Comparison of ENCODE assay signal across 25 mouse cellular contexts in the genomic region with DNA sequence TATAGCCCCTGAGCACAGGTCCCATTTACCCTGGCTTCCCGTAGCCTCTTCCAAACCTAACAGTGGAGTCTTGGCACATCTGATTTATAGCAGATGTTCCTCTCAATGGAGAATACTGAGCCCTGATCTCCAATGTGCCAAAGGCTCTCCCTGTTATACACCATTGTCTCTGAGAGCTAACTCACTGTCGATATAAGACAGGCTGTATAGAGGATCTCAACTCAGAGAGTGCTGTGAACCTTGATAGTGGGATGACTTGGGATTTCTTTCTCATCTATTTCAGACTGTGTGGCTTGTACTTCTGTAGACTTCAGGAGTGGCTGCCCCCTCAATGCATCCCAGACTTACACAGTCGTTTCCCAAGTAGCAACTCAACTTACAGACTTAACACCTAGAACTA. TPM values are rescaled to one million over a fixed set of nuclear protein-coding genes. Genes with fewer than 3 reads are reported as not detected.
"Had no signal": no experiment of that assay in that cellular context is flagged by ENCODE, and none has a peak within 500 bp of the region (broad histone marks: within the 10 kb centered on the region; RNA-seq: fewer than 3 reads in every experiment).

No protein-coding gene starts in this region.

- H3K9ac ChIP-seq: limb, embryonic 15.5 days; liver, embryonic 14.5 days; liver, postnatal 0 days; lung, embryonic 15.5 days; stomach, embryonic 15.5 days had no signal

- H3K4me3 ChIP-seq: limb, embryonic 15.5 days; lung, embryonic 15.5 days; stomach, embryonic 15.5 days had no signal

- ATAC-seq: intestine, postnatal 0 days; liver, postnatal 0 days had no signal

- H3K27ac ChIP-seq: limb, embryonic 15.5 days; liver, embryonic 14.5 days; lung, embryonic 15.5 days; stomach, embryonic 15.5 days had no signal

- H3K9me3 ChIP-seq: limb, embryonic 15.5 days; lung, embryonic 15.5 days; stomach, embryonic 15.5 days had no signal

- H3K4me2 ChIP-seq: limb, embryonic 15.5 days; liver, embryonic 11.5 days; lung, embryonic 15.5 days; midbrain, embryonic 11.5 days; stomach, embryonic 15.5 days had no signal

- H3K36me3 ChIP-seq: lung, embryonic 15.5 days; stomach, embryonic 15.5 days had no signal

- H3K4me1 ChIP-seq: limb, embryonic 15.5 days; stomach, embryonic 15.5 days had no signal

- H3K27me3 ChIP-seq: limb, embryonic 15.5 days; lung, embryonic 15.5 days; stomach, embryonic 15.5 days had no signal

- DNase-seq: kidney, adult 8-10 months; kidney, postnatal 25 days; left cerebral cortex, postnatal 4 days; liver, postnatal 0 days; lung, postnatal 14 days; lung, postnatal 4 days; midbrain, embryonic 14.5 days; thymus, adult 18-20 months; thymus, postnatal 36 days had no signal

RNA-seq across cellular contexts. Expression of gene Zar1l, which starts 27.7 kb away (rescaled TPM):
- total RNA-seq: layer of hippocampus, adult 18-20 months; layer of hippocampus, postnatal 14 days; left cerebral cortex, postnatal 4 days; megakaryocyte progenitor cell, adult 5-6 weeks; megakaryocyte-erythroid progenitor cell, adult 5-6 weeks; midbrain, postnatal 0 days had no signal
- polyA plus RNA-seq: intestine, embryonic 14.5 days; intestine, postnatal 0 days; limb, embryonic 15.5 days; liver, embryonic 11.5 days; liver, embryonic 14.5 days; liver, postnatal 0 days; lung, embryonic 15.5 days; midbrain, embryonic 11.5 days; midbrain, embryonic 14.5 days; midbrain, postnatal 0 days; neural tube, embryonic 11.5 days; neural tube, embryonic 14.5 days; stomach, embryonic 15.5 days; urinary bladder, adult 2 months had no signal
